Mouse (Mus musculus) ES-Bruce4 (cell line): Measurements from ENCODE around the gene Axdnd1. TPM values are rescaled to one million over a fixed set of nuclear protein-coding genes. Genes with fewer than 3 reads are reported as not detected.
A peak's percentile ranks its signal among the peaks of the same experiment; 100 is the strongest.
"Not testable (repeated sequence)": the region's sequence is repeated elsewhere in the genome, so short reads cannot be mapped to it uniquely, and the experiment has no call there.

Experiments used
- H3K27ac ChIP-seq: 2 replicates; pipeline ENCODE4 v1.5.1; 2012; ENCODE audit warnings: low read length, inconsistent platforms; ENCODE audit not compliant: insufficient read depth
- H3K27me3 ChIP-seq: 2 replicates; pipeline ENCODE4 v1.6.1; 2012; ENCODE audit warnings: mild to moderate bottlenecking, low read length, inconsistent platforms; ENCODE audit not compliant: control insufficient read depth, poor library complexity, insufficient read depth, severe bottlenecking
- H3K36me3 ChIP-seq: 2 replicates; pipeline ENCODE4 v1.6.1; 2012; ENCODE audit warnings: inconsistent platforms, mild to moderate bottlenecking, low read length, moderate library complexity; ENCODE audit not compliant: control insufficient read depth, poor library complexity, insufficient read depth, severe bottlenecking
- H3K4me1 ChIP-seq: one replicate; pipeline ENCODE4 v1.8.1; 2011; ENCODE audit warnings: low read length; ENCODE audit not compliant: control insufficient read depth, insufficient read depth
- H3K4me3 ChIP-seq: 2 replicates; pipeline ENCODE4 v1.5.1; 2011; ENCODE audit warnings: low read depth, mild to moderate bottlenecking, low read length
- H3K9ac ChIP-seq: 2 replicates; pipeline ENCODE4 v1.6.1; 2012; ENCODE audit warnings: low read depth, mild to moderate bottlenecking, inconsistent platforms; ENCODE audit not compliant: poor library complexity, severe bottlenecking
- H3K9me3 ChIP-seq: replicated peaks from 2 replicates; pipeline ENCODE4 v1.6.1; 2012; ENCODE audit warnings: mild to moderate bottlenecking, low read length, inconsistent platforms; ENCODE audit not compliant: control insufficient read depth, poor library complexity, insufficient read depth, severe bottlenecking
- CTCF ChIP-seq: IDR thresholded peaks from one replicate; pipeline ENCODE4 v1.8.1; 2011; ENCODE audit warnings: low read depth, low read length
- EP300 ChIP-seq: IDR thresholded peaks from 2 replicates; pipeline ENCODE4 v1.6.1; 2011; ENCODE audit warnings: low read depth, low read length; ENCODE audit not compliant: insufficient read depth
- POLR2A ChIP-seq: IDR thresholded peaks from one replicate; pipeline ENCODE4 v1.8.1; 2011; ENCODE audit warnings: low read length; ENCODE audit not compliant: insufficient read depth
- polyA plus RNA-seq: library from polyadenylated mRNA; stranded (reverse); fragments of >200 nt; gene quantifications from 2 replicates; pipeline ENCODE4 v1.2.4, GENCODE M21; 2011; ENCODE audit warnings: low read depth; ENCODE audit not compliant: missing spikeins, insufficient read depth, insufficient read length

The Axdnd1 gene
- polyA plus RNA-seq, 1 experiment: 2.9 TPM

- Histone ChIP-seq H3K4me3 (peak within 1 kb of the TSS; percentile 68), H3K27me3 (0 out of 2 replicates have a peak, but pooled peaks cover 5% of the 10 kb centered on the region), H3K9ac (peak within 1 kb of the TSS; percentile 55), H3K27ac (no peak within 1 kb of the TSS), H3K36me3 (no peaks in the 10 kb centered on the region), H3K9me3 (no peaks in the 10 kb centered on the region), H3K4me1 (no peaks in the 10 kb centered on the region)
- TF ChIP-seq EP300 (no peak), CTCF (no peak), POLR2A (no peak)
Observed at GRCm38 (mm10) chr1:156302911-156303749, 117.8 kb downstream of the Axdnd1 start, which contains the start of gene Tdrd5. Tdrd5 (minus strand) TSS chr1:156303664.

- H3K36me3 ChIP-seq: no peaks in the 10 kb centered on the region
- H3K4me1 ChIP-seq: no peaks in the 10 kb centered on the region
- no peak overlapping the region for H3K27ac ChIP-seq
- H3K9ac ChIP-seq: no peak overlapping the region
- H3K4me3 ChIP-seq: no peak overlapping the region
- no peaks in the 10 kb centered on the region for H3K9me3 ChIP-seq
- TF ChIP-seq POLR2A: no peak
- no peak for TF ChIP-seq EP300
- TF ChIP-seq CTCF: no peak
- no peaks in the 10 kb centered on the region for H3K27me3 ChIP-seq
Observed at GRCm38 (mm10) chr1:156290016-156290415, 130.9 kb downstream of the Axdnd1 start.

- not testable (repeated sequence) for H3K27me3 ChIP-seq, H3K4me3 ChIP-seq, H3K27ac ChIP-seq, H3K9ac ChIP-seq, H3K9me3 ChIP-seq, H3K4me1 ChIP-seq, H3K36me3 ChIP-seq
Observed at GRCm38 (mm10) chr1:156289222-156289587, 131.8 kb downstream of the Axdnd1 start.

GRCm38 (mm10) chr1:156288556-156289221, 132.3 kb downstream of the Axdnd1 start:
- Histone ChIP-seq H3K27ac (no peak overlapping the region), H3K4me3 (no peak overlapping the region), H3K9me3 (no peaks in the 10 kb centered on the region), H3K9ac (no peak overlapping the region), H3K4me1 (no peaks in the 10 kb centered on the region), H3K27me3 (no peaks in the 10 kb centered on the region), H3K36me3 (no peaks in the 10 kb centered on the region)
- no peak for TF ChIP-seq CTCF
- TF ChIP-seq POLR2A: no peak
- no peak for TF ChIP-seq EP300

- no peaks in the 10 kb centered on the region for H3K36me3 ChIP-seq
- no peak overlapping the region for H3K27ac ChIP-seq
- no peak overlapping the region for H3K4me3 ChIP-seq
- no peaks in the 10 kb centered on the region for H3K4me1 ChIP-seq
- H3K27me3 ChIP-seq: no peaks in the 10 kb centered on the region
- H3K9ac ChIP-seq: no peak overlapping the region
- TF ChIP-seq POLR2A (no peak), CTCF (no peak), EP300 (no peak)
- H3K9me3 ChIP-seq: no peaks in the 10 kb centered on the region
Observed at GRCm38 (mm10) chr1:156285541-156285896, 135.4 kb downstream of the Axdnd1 start.

- no peaks in the 10 kb centered on the region for H3K36me3 ChIP-seq
- no peak overlapping the region for H3K4me3 ChIP-seq
- no peaks in the 10 kb centered on the region for H3K4me1 ChIP-seq
- H3K9me3 ChIP-seq: no peaks in the 10 kb centered on the region
- no peak for TF ChIP-seq POLR2A
- TF ChIP-seq CTCF: no peak
- no peak for TF ChIP-seq EP300
- H3K27me3 ChIP-seq: no peaks in the 10 kb centered on the region
- no peak overlapping the region for H3K9ac ChIP-seq
- H3K27ac ChIP-seq: no peak overlapping the region
Observed at GRCm38 (mm10) chr1:156284851-156285540, 136.0 kb downstream of the Axdnd1 start.
